Mouse (Mus musculus) cerebellum, adult 2 months (tissue): ENCODE data around the gene Ralb.

Experiments used
- CTCF ChIP-seq: fragments of 200-500 bp; IDR thresholded peaks from 2 replicates; pipeline ENCODE4 v1.5.1; 2011; ENCODE audit warnings: low read depth, mild to moderate bottlenecking, control low read depth, low read length, moderate library complexity, borderline replicate concordance; ENCODE audit not compliant: insufficient read depth
- POLR2A ChIP-seq: fragments of 200-500 bp; IDR thresholded peaks from 2 replicates; pipeline ENCODE4 v1.6.1; 2011; ENCODE audit warnings: low read length, control low read depth, borderline replicate concordance; ENCODE audit not compliant: insufficient read depth

- TF ChIP-seq POLR2A = no peak
- TF ChIP-seq CTCF = no peak
These were observed 41.1 kb upstream of the Ralb start for GRCm38 (mm10) chr1:119545671-119546070.
